Comparison of ENCODE assay signal across 11 mouse cellular contexts in genomic region chr12:3609747-3610146, GRCm38 (mm10). TPM values are rescaled to one million over a fixed set of nuclear protein-coding genes. Genes with fewer than 3 reads are reported as not detected.
DNase-seq lines count a peak whose midpoint lies in the region; ATAC-seq and TF ChIP-seq lines count a peak whose summit lies in the region.
"Had no signal": no experiment of that assay in that cellular context is flagged by ENCODE, and none has a peak within 500 bp of the region (broad histone marks: within the 10 kb centered on the region; RNA-seq: fewer than 3 reads in every experiment).

No protein-coding gene starts in this region.

- no peaks in the 10 kb centered on the region for H3K9me3 ChIP-seq in liver, postnatal 0 days (ENCODE audit: low read length)
- no peaks in the 10 kb centered on the region for H3K9me3 ChIP-seq in liver, embryonic 12.5 days (replicated peaks)
- H3K9me3 ChIP-seq: G1E had no signal

- H3K36me3 ChIP-seq in liver, postnatal 0 days (replicated peaks; ENCODE audit: insufficient read depth, low read length): no peaks in the 10 kb centered on the region
- peaks cover 2% of the 10 kb centered on the region; the same call in 1 of the 2 replicates for H3K36me3 ChIP-seq in liver, embryonic 12.5 days
- H3K36me3 ChIP-seq: G1E had no signal

- H3K4me3 ChIP-seq in liver, postnatal 0 days (ENCODE audit: low read depth, low read length): no peak overlapping the region
- H3K4me3 ChIP-seq in liver, embryonic 12.5 days: no peak overlapping the region
- H3K4me3 ChIP-seq: myocyte had no signal

- TF ChIP-seq CTCF in liver, postnatal 0 days (IDR thresholded peaks at IDR 0.05; ENCODE audit: low read depth): peak; percentile 63

- H3K4me2 ChIP-seq in liver, postnatal 0 days (ENCODE audit: low read depth, low read length): no peak overlapping the region
- no peak overlapping the region for H3K4me2 ChIP-seq in liver, embryonic 12.5 days

- no peak overlapping the region for H3K9ac ChIP-seq in liver, postnatal 0 days (replicated peaks)
- H3K9ac ChIP-seq in liver, embryonic 12.5 days: no peak overlapping the region

- no peaks in the 10 kb centered on the region for H3K27me3 ChIP-seq in liver, postnatal 0 days (ENCODE audit: insufficient read depth, low read length)
- no peaks in the 10 kb centered on the region for H3K27me3 ChIP-seq in liver, embryonic 12.5 days (replicated peaks)

- no peaks in the 10 kb centered on the region for H3K4me1 ChIP-seq in liver, postnatal 0 days (ENCODE audit: insufficient read depth)
- 0 out of 2 replicates have a peak, but pooled peaks cover 3% of the 10 kb centered on the region for H3K4me1 ChIP-seq in liver, embryonic 12.5 days

- no peak overlapping the region for H3K27ac ChIP-seq in liver, postnatal 0 days (ENCODE audit: low read depth)
- no peak overlapping the region for H3K27ac ChIP-seq in liver, embryonic 12.5 days

- peak; percentile 38 for DNase-seq in embryo, embryonic 10.5 days (ENCODE audit: low spot score)
- DNase-seq in embryo, embryonic 9.5 days (ENCODE audit: extremely low spot score): no peak
- DNase-seq in liver, postnatal 0 days: no peak
- DNase-seq in c-Kit-negative CD71-positive TER-119-positive erythroid progenitor cells, embryonic 14.5 days (ENCODE audit: low read depth, low spot score): peak; percentile 41
- DNase-seq in retina, postnatal 1 day: peak; percentile 35
- no peak for DNase-seq in frontal cortex, postnatal 14 days (ENCODE audit: low spot score in 2 of 2)
- DNase-seq in frontal cortex, postnatal 25 days (ENCODE audit: low spot score in 2 of 2): no peak
- DNase-seq: cerebellum, postnatal 25 days had no signal

- no peak for TF ChIP-seq EP300 in liver, postnatal 0 days (IDR thresholded peaks at IDR 0.05; ENCODE audit: low read depth)

- ATAC-seq in liver, postnatal 0 days: no peak
- ATAC-seq in liver, embryonic 12.5 days: no peak

RNA-seq across cellular contexts. Expression of gene Dtnb, which starts 37.6 kb away (rescaled TPM):
- polyA plus RNA-seq in liver, postnatal 0 days (2015; fragmentation: Nextera tagmentation; extraction: Ambion mirVana): 15.7 and 16.2 TPM in 2 replicates
- polyA plus RNA-seq in liver, embryonic 12.5 days (2016; fragmentation: Nextera tagmentation; extraction: Ambion mirVana): 22.6 and 26.3 TPM in 2 replicates
- polyA plus RNA-seq: G1E had no signal

Comparison
In these comparisons a context has a peak if more than half of its experiments do, and no peak if none do; other contexts are left out.
1. DNase-seq: peak in embryo, embryonic 10.5 days (single experiment), c-Kit-negative CD71-positive TER-119-positive erythroid progenitor cells, embryonic 14.5 days (single experiment) and retina, postnatal 1 day (single experiment); none in embryo, embryonic 9.5 days (single experiment), liver, postnatal 0 days (single experiment), frontal cortex, postnatal 14 days (0 of 2) and frontal cortex, postnatal 25 days (0 of 2).